Mouse (Mus musculus) small intestine, adult 2 months (tissue): ENCODE data around the gene Zscan18.

Experiments used
- CTCF ChIP-seq: fragments of 200-500 bp; IDR thresholded peaks from 2 replicates; pipeline ENCODE4 v1.5.1; 2012; ENCODE audit warnings: low read depth, mild to moderate bottlenecking, control low read depth, inconsistent platforms, low read length, moderate library complexity, mixed read lengths; ENCODE audit not compliant: insufficient replicate concordance, insufficient read length; ENCODE audit errors: extremely low read depth
- POLR2A ChIP-seq: fragments of 200-500 bp; IDR thresholded peaks from 2 replicates; pipeline ENCODE4 v1.6.1; 2012; ENCODE audit warnings: low read depth, mild to moderate bottlenecking, control low read depth, inconsistent platforms, low read length, moderate library complexity

GRCm38 (mm10) chr7:12779782-12780150, 23.7 kb downstream of the Zscan18 start:
- TF ChIP-seq POLR2A (no peak), CTCF (no peak)
